Mouse (Mus musculus): ENCODE results near the gene Gm7792.
"Not testable (repeated sequence)": the region's sequence is repeated elsewhere in the genome, so short reads cannot be mapped to it uniquely, and the experiment has no call there.

Gene Gm7792

GRCm38 (mm10) chr5:93843476-93843875 is at the start of gene Gm7792:
Gm7792 (plus strand) TSS chr5:93843776.
- DNase-seq (ENCODE audit: low spot score), result not testable (repeated sequence)
